Mouse (Mus musculus) lung, adult 2 months (tissue): Measurements from ENCODE around the gene Rtbdn.

Source experiments
- CTCF ChIP-seq: fragments of 200-500 bp; IDR thresholded peaks from 2 replicates; pipeline ENCODE4 v1.5.1; 2011; ENCODE audit warnings: mild to moderate bottlenecking, low read length, control low read depth; ENCODE audit not compliant: insufficient read depth
- POLR2A ChIP-seq: fragments of 200-500 bp; IDR thresholded peaks from 2 replicates; pipeline ENCODE4 v1.6.1; 2011; ENCODE audit warnings: low read depth, mild to moderate bottlenecking, control low read depth, low read length, borderline replicate concordance; ENCODE audit errors: extremely low read depth

DNA sequence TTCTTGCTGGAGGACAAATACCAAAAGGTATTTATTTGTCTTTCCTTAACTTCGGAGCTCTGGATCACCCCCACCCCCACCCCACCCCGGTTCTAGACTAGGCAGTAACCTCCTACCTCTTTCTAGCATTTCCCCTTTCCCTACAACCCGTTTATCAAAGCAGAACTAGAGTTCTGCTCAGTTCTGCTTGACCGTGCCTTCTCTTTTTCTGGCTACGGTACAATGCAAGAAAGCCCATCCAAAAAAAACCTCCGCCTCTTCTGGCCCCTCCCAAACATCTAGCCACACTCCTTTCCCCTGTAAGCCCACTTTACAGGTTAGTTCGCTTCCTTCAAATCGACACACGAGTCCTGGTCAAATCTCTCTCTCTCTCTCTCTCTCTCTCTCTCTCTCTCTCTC is 33.3 kb upstream of the Rtbdn start:
- TF ChIP-seq CTCF (no peak), POLR2A (no peak)
